Mouse (Mus musculus) heart, embryonic 13.5 days (tissue): ENCODE results near the gene Ccnk. TPM values are rescaled to one million over a fixed set of nuclear protein-coding genes. Genes with fewer than 3 reads are reported as not detected.

ENCODE experiments used
- ATAC-seq: fragments of 200-750 bp; cut with Nextera tagmentation; 2 replicates; pipeline ENCODE4 v1.8.0; 2017; ENCODE audit warnings: moderate TSS enrichment; ENCODE audit not compliant: insufficient number of reproducible peaks, low FRiP score, low TSS enrichment; ENCODE audit errors: extremely low read depth
- H3K27ac ChIP-seq: fragments of 300-500 bp; sonication (generic); replicated peaks from 2 replicates; pipeline ENCODE4 v1.5.1; 2015; ENCODE audit warnings: moderate library complexity, mild to moderate bottlenecking, inconsistent platforms
- H3K27me3 ChIP-seq: fragments of 300-500 bp; sonication (generic); replicated peaks from 2 replicates; pipeline ENCODE4 v1.6.1; 2015; ENCODE audit warnings: mild to moderate bottlenecking, inconsistent platforms
- H3K36me3 ChIP-seq: fragments of 300-500 bp; sonication (generic); 2 replicates; pipeline ENCODE4 v1.6.1; 2015; ENCODE audit warnings: mild to moderate bottlenecking, inconsistent platforms
- H3K4me1 ChIP-seq: fragments of 300-500 bp; sonication (generic); 2 replicates; pipeline ENCODE4 v1.6.1; 2015; ENCODE audit warnings: inconsistent platforms
- H3K4me2 ChIP-seq: fragments of 300-500 bp; sonication (generic); 2 replicates; pipeline ENCODE4 v1.6.1; 2015; ENCODE audit warnings: inconsistent platforms, mild to moderate bottlenecking, moderate library complexity
- H3K4me3 ChIP-seq: fragments of 300-500 bp; sonication (generic); 2 replicates; pipeline ENCODE4 v1.5.1; 2015; ENCODE audit warnings: moderate library complexity, mild to moderate bottlenecking, inconsistent platforms
- H3K9ac ChIP-seq: fragments of 300-500 bp; sonication (generic); 2 replicates; pipeline ENCODE4 v1.6.1; 2015; ENCODE audit warnings: inconsistent platforms, mild to moderate bottlenecking, moderate library complexity
- H3K9me3 ChIP-seq: fragments of 300-500 bp; sonication (generic); 2 replicates; pipeline ENCODE4 v1.6.1; 2016; ENCODE audit warnings: inconsistent platforms
- WGBS: fragments of 180-500 bp; shearing (Covaris S2); methylation state at CpG from one replicate; pipeline ENCODE4 v1.1.7; 2015; ENCODE audit warnings: mixed read lengths; 5-methylcytosine and 5-hydroxymethylcytosine counted together
- polyA plus RNA-seq: library from polyadenylated mRNA; unstranded; fragments of >200 nt; fragmentation: Nextera tagmentation; extraction: Ambion mirVana; gene quantifications from 2 replicates; pipeline ENCODE4 v1.2.1, GENCODE M21; 2015

Gene Ccnk
- polyA plus RNA-seq, 1 experiment from 2014 or later = 2.2 TPM

- Histone ChIP-seq H3K27ac (peak overlapping the region; percentile 49; the same call in 1 of the 2 replicates), H3K36me3 (no peaks in the 10 kb centered on the region), H3K9me3 (no peaks in the 10 kb centered on the region), H3K4me2 (no peak overlapping the region), H3K27me3 (no peaks in the 10 kb centered on the region), H3K4me1 (peaks cover 82% of the 10 kb centered on the region), H3K4me3 (no peak overlapping the region), H3K9ac (peak overlapping the region; percentile 33; the same call in 1 of the 2 replicates)
- ATAC-seq = no peak
- WGBS = 43% methylated on average over 7 of the region's 7 CpGs
Measured at GRCm38 (mm10) chr12:108225781-108226180, 46.4 kb downstream of the Ccnk start.

- H3K9me3 ChIP-seq = no peaks in the 10 kb centered on the region
- no peak overlapping the region for H3K4me2 ChIP-seq
- no peak for ATAC-seq
- H3K36me3 ChIP-seq = no peaks in the 10 kb centered on the region
- peaks cover 82% of the 10 kb centered on the region for H3K4me1 ChIP-seq
- H3K4me3 ChIP-seq = no peak overlapping the region
- H3K27ac ChIP-seq = peak overlapping the region; percentile 49; the same call in 1 of the 2 replicates
- 76% methylated on average over 13 of the region's 13 CpGs for WGBS
- peak overlapping the region; percentile 35; the same call in 1 of the 2 replicates for H3K9ac ChIP-seq
- H3K27me3 ChIP-seq = no peaks in the 10 kb centered on the region
Measured at GRCm38 (mm10) chr12:108226216-108226615, 46.8 kb downstream of the Ccnk start.

GRCm38 (mm10) chr12:108226941-108227340, 47.6 kb downstream of the Ccnk start:
- no peak overlapping the region for H3K9ac ChIP-seq
- no peaks in the 10 kb centered on the region for H3K36me3 ChIP-seq
- H3K27ac ChIP-seq = no peak overlapping the region
- 77% methylated on average over 12 of the region's 12 CpGs for WGBS
- no peak overlapping the region for H3K4me2 ChIP-seq
- no peaks in the 10 kb centered on the region for H3K9me3 ChIP-seq
- peaks cover 84% of the 10 kb centered on the region for H3K4me1 ChIP-seq
- H3K4me3 ChIP-seq = no peak overlapping the region
- H3K27me3 ChIP-seq = no peaks in the 10 kb centered on the region
- no peak for ATAC-seq

GRCm38 (mm10) chr12:108227527-108227926, 48.1 kb downstream of the Ccnk start:
- Histone ChIP-seq H3K4me2 (no peak overlapping the region), H3K4me1 (peaks cover 87% of the 10 kb centered on the region), H3K9ac (peak overlapping the region; percentile 24; the same call in 1 of the 2 replicates), H3K27ac (no peak overlapping the region), H3K36me3 (no peaks in the 10 kb centered on the region), H3K27me3 (no peaks in the 10 kb centered on the region), H3K9me3 (no peaks in the 10 kb centered on the region), H3K4me3 (no peak overlapping the region)
- 62% methylated on average over 16 of the region's 16 CpGs for WGBS
- ATAC-seq = no peak

- Histone ChIP-seq H3K36me3 (no peaks in the 10 kb centered on the region), H3K4me3 (no peak overlapping the region), H3K9ac (peak overlapping the region; percentile 71; the same call in 1 of the 2 replicates), H3K9me3 (no peaks in the 10 kb centered on the region), H3K27ac (no peak overlapping the region), H3K4me1 (peaks cover 82% of the 10 kb centered on the region), H3K27me3 (no peaks in the 10 kb centered on the region), H3K4me2 (0 out of 2 replicates have a peak overlapping the region, but pooled peaks have one; percentile 26)
- no peak for ATAC-seq
- 72% methylated on average over 12 of the region's 12 CpGs for WGBS
Measured at GRCm38 (mm10) chr12:108230077-108230476, 50.7 kb downstream of the Ccnk start.

GRCm38 (mm10) chr12:108230821-108231794, 51.7 kb downstream of the Ccnk start:
- H3K4me2 ChIP-seq = no peak overlapping the region
- H3K9ac ChIP-seq = 0 out of 2 replicates have a peak overlapping the region, but pooled peaks have one; percentile 37
- H3K36me3 ChIP-seq = no peaks in the 10 kb centered on the region
- no peaks in the 10 kb centered on the region for H3K9me3 ChIP-seq
- no peak for ATAC-seq
- peaks cover 82% of the 10 kb centered on the region for H3K4me1 ChIP-seq
- H3K4me3 ChIP-seq = no peak overlapping the region
- H3K27ac ChIP-seq = 0 out of 2 replicates have a peak overlapping the region, but pooled peaks have one; percentile 12
- 56% methylated on average over 17 of the region's 18 CpGs for WGBS
- H3K27me3 ChIP-seq = no peaks in the 10 kb centered on the region

GRCm38 (mm10) chr12:108231901-108232300, 52.5 kb downstream of the Ccnk start:
- WGBS = 57% methylated on average over 9 of the region's 9 CpGs

GRCm38 (mm10) chr12:108233736-108234135, 54.4 kb downstream of the Ccnk start:
- Histone ChIP-seq H3K27ac (no peak overlapping the region), H3K4me3 (no peak overlapping the region), H3K4me1 (peaks cover 83% of the 10 kb centered on the region), H3K9ac (0 out of 2 replicates have a peak overlapping the region, but pooled peaks have one; percentile 8), H3K36me3 (no peaks in the 10 kb centered on the region), H3K9me3 (no peaks in the 10 kb centered on the region), H3K4me2 (no peak overlapping the region), H3K27me3 (no peaks in the 10 kb centered on the region)
- no peak for ATAC-seq
- WGBS = 73% methylated on average over 6 of the region's 6 CpGs

More at GRCm38 (mm10) chr12:108231901-108232300, 52.5 kb downstream of the Ccnk start:
- no peak for ATAC-seq
- Histone ChIP-seq H3K4me3 (no peak overlapping the region), H3K36me3 (no peaks in the 10 kb centered on the region), H3K9me3 (no peaks in the 10 kb centered on the region), H3K4me2 (no peak overlapping the region), H3K9ac (no peak overlapping the region), H3K27ac (no peak overlapping the region), H3K4me1 (peaks cover 82% of the 10 kb centered on the region), H3K27me3 (no peaks in the 10 kb centered on the region)

GRCm38 (mm10) chr12:108234832-108235602, 55.6 kb downstream of the Ccnk start:
- ATAC-seq = no peak
- H3K4me3 ChIP-seq = no peak overlapping the region
- H3K4me1 ChIP-seq = peaks cover 83% of the 10 kb centered on the region
- H3K9ac ChIP-seq = peak overlapping the region; percentile 8; the same call in 1 of the 2 replicates
- H3K9me3 ChIP-seq = no peaks in the 10 kb centered on the region
- no peak overlapping the region for H3K27ac ChIP-seq
- no peak overlapping the region for H3K4me2 ChIP-seq
- no peaks in the 10 kb centered on the region for H3K36me3 ChIP-seq
- H3K27me3 ChIP-seq = no peaks in the 10 kb centered on the region
- 57% methylated on average over 14 of the region's 14 CpGs for WGBS

GRCm38 (mm10) chr12:108235976-108236555, 56.7 kb downstream of the Ccnk start:
- Histone ChIP-seq H3K4me2 (no peak overlapping the region), H3K27me3 (no peaks in the 10 kb centered on the region), H3K4me3 (no peak overlapping the region), H3K27ac (peak overlapping the region; percentile 88), H3K4me1 (peaks cover 88% of the 10 kb centered on the region), H3K9ac (no peak overlapping the region), H3K36me3 (no peaks in the 10 kb centered on the region), H3K9me3 (no peaks in the 10 kb centered on the region)
- ATAC-seq = no peak
- 73% methylated on average over 18 of the region's 18 CpGs for WGBS
